Mouse (Mus musculus): ENCODE measurements around the gene Pkhd1. TPM values are rescaled to one million over a fixed set of nuclear protein-coding genes. Genes with fewer than 3 reads are reported as not detected.
A peak's percentile ranks its signal among the peaks of the same experiment; 100 is the strongest.

Pkhd1 gene
- polyA plus RNA-seq, 1 experiment from 2014 or later: 0.01 TPM

DNA sequence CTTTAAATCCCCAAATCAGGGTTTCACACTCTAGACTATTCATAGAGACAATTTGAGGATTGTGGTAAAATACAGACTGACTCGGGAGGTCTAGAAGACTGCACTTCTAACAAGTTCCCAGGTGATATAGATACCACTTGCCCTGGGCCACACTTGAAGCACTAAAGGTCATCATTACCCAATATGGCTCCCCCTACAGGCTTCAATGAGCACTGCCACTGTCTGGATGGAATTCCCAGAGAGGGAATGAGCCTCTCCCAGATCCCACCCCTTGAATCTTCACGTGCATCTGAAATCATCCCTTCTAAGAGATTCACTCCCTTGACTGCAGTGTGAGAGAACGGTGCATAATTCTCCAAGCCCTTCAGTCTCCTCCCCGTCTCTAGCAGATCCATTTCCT lies 73.3 kb downstream of the Pkhd1 start:
- 65% methylated on average over 4 of the region's 4 CpGs for WGBS
- no peaks in the 10 kb centered on the region for H3K36me3 ChIP-seq (ENCODE audit: control insufficient read depth, insufficient read depth)
- H3K4me1 ChIP-seq (replicated peaks; ENCODE audit: control insufficient read depth, insufficient read depth, low read length): no peaks in the 10 kb centered on the region
- ATAC-seq: no peak
- H3K27me3 ChIP-seq (replicated peaks; ENCODE audit: control insufficient read depth, insufficient read depth, low read length): no peaks in the 10 kb centered on the region
- no peak overlapping the region for H3K27ac ChIP-seq (ENCODE audit: low read length)
- H3K9me3 ChIP-seq (ENCODE audit: control insufficient read depth, low read length): no peaks in the 10 kb centered on the region
- H3K9ac ChIP-seq (replicated peaks; ENCODE audit: low read depth, low read length): no peak overlapping the region
- H3K4me3 ChIP-seq (replicated peaks; ENCODE audit: low read length): no peak overlapping the region
- no peak overlapping the region for H3K4me2 ChIP-seq (ENCODE audit: low read length)

DNA sequence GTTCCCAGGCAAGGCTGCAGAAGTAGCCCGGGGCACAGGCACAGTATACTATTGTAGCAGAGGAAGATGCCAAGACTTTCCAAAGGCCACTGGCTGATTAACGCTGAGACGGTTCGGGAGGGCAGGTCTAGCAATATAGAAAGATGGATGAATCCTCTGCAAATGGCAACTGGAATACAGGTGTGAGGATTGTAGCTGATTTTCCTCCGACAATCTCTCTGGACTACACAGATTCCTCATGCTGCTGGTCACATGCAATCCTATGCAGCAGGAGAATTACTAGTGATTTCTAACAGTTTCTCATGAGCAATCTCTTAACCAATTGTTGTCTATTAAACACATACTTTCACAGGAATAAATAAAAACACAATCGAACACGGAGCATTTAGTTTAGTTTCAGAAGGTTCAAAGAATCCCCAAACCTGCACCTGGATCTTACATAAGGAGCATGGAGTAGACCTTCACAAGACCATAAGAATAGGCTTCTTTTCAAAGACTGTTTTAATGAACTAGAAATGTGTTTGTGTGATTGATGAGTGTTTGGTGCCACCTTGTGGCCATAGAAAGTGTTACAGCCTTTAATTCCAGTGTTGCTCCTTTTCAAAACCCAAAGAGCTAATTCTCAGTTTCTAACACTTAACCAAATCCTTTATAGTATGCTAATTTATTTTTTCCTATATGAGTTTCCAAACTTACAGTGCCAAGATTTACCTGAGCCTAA lies 104.3 kb downstream of the Pkhd1 start:
- Histone ChIP-seq H3K27ac (ENCODE audit: low read length) (no peak overlapping the region), H3K36me3 (ENCODE audit: control insufficient read depth, insufficient read depth) (no peaks in the 10 kb centered on the region)

DNA sequence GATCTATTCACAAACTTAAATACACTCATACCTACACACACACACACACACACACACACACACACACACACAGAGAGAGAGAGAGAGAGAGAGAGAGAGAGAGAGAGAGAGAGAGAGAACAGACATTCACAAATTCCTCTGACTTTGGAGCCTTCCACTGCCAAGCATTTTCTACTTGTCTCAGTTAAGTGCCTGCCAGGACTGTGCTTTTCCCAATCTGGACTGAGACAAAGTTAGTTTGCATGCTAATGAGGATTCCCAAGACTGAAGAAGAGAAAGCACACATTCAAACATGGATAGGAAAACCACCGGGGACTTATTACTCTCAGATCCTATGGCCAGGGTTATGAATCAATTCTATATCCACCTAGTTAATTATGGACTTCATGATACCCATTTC lies 118.9 kb downstream of the Pkhd1 start:
- Histone ChIP-seq H3K36me3 (ENCODE audit: control insufficient read depth, insufficient read depth) (no peaks in the 10 kb centered on the region), H3K27ac (ENCODE audit: low read length) (no peak overlapping the region), H3K27me3 (replicated peaks; ENCODE audit: control insufficient read depth, insufficient read depth, low read length) (no peaks in the 10 kb centered on the region), H3K9me3 (ENCODE audit: control insufficient read depth, low read length) (no peaks in the 10 kb centered on the region), H3K4me1 (replicated peaks; ENCODE audit: control insufficient read depth, insufficient read depth, low read length) (no peaks in the 10 kb centered on the region), H3K4me2 (ENCODE audit: low read length) (no peak overlapping the region), H3K4me3 (replicated peaks; ENCODE audit: low read length) (no peak overlapping the region), H3K9ac (replicated peaks; ENCODE audit: low read depth, low read length) (no peak overlapping the region)
- ATAC-seq: peak; percentile 78
- 48% methylated on average over 1 of the region's 1 CpGs for WGBS

More for the DNA sequence above, 104.3 kb downstream of the Pkhd1 start:
- no peak overlapping the region for H3K4me2 ChIP-seq (ENCODE audit: low read length)
- peak; percentile 55; the same call in 1 of the 2 replicates for ATAC-seq
- H3K9me3 ChIP-seq (ENCODE audit: control insufficient read depth, low read length): no peaks in the 10 kb centered on the region
- no peak overlapping the region for H3K4me3 ChIP-seq (replicated peaks; ENCODE audit: low read length)
- no peaks in the 10 kb centered on the region for H3K27me3 ChIP-seq (replicated peaks; ENCODE audit: control insufficient read depth, insufficient read depth, low read length)
- no peaks in the 10 kb centered on the region for H3K4me1 ChIP-seq (replicated peaks; ENCODE audit: control insufficient read depth, insufficient read depth, low read length)
- no peak overlapping the region for H3K9ac ChIP-seq (replicated peaks; ENCODE audit: low read depth, low read length)
- WGBS: 64% methylated on average over 7 of the region's 7 CpGs

DNA sequence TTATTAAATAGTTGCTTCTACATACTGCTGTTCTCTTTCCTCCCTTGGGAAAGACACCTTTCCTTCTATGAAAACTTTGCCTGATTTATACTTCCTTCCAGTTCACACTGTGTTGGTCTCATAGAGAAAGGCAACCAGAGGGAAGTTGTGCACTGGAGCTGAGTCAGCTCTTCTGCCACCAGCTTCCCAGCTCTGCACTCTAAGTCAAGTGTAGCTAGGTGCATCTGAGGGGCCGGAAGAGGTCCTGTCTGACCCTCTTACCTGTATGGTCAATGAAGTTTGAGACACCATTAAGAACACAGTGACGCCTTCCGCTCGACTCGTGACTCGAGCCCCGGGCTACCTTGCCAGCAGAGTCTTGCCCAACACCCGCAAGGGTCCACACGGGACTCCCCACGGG lies 131.8 kb downstream of the Pkhd1 start:
- Histone ChIP-seq H3K4me2 (ENCODE audit: low read length) (no peak overlapping the region), H3K27ac (ENCODE audit: low read length) (no peak overlapping the region), H3K9ac (replicated peaks; ENCODE audit: low read depth, low read length) (no peak overlapping the region), H3K36me3 (ENCODE audit: control insufficient read depth, insufficient read depth) (no peaks in the 10 kb centered on the region), H3K4me3 (replicated peaks; ENCODE audit: low read length) (no peak overlapping the region), H3K4me1 (replicated peaks; ENCODE audit: control insufficient read depth, insufficient read depth, low read length) (no peaks in the 10 kb centered on the region), H3K9me3 (ENCODE audit: control insufficient read depth, low read length) (no peaks in the 10 kb centered on the region), H3K27me3 (replicated peaks; ENCODE audit: control insufficient read depth, insufficient read depth, low read length) (no peaks in the 10 kb centered on the region)
- ATAC-seq: no peak
- WGBS: 96% methylated on average over 8 of the region's 10 CpGs

GRCm38 (mm10) chr1:20481843-20482242 lies 136.0 kb downstream of the Pkhd1 start:
- Histone ChIP-seq H3K27ac (ENCODE audit: low read length) (no peak overlapping the region), H3K4me1 (replicated peaks; ENCODE audit: control insufficient read depth, insufficient read depth, low read length) (0 out of 2 replicates have a peak, but pooled peaks cover 3% of the 10 kb centered on the region), H3K9ac (replicated peaks; ENCODE audit: low read depth, low read length) (no peak overlapping the region), H3K4me2 (ENCODE audit: low read length) (no peak overlapping the region), H3K4me3 (replicated peaks; ENCODE audit: low read length) (no peak overlapping the region), H3K27me3 (replicated peaks; ENCODE audit: control insufficient read depth, insufficient read depth, low read length) (no peaks in the 10 kb centered on the region), H3K36me3 (ENCODE audit: control insufficient read depth, insufficient read depth) (no peaks in the 10 kb centered on the region), H3K9me3 (ENCODE audit: control insufficient read depth, low read length) (no peaks in the 10 kb centered on the region)
- WGBS: 82% methylated on average over 4 of the region's 4 CpGs
- no peak for ATAC-seq

DNA sequence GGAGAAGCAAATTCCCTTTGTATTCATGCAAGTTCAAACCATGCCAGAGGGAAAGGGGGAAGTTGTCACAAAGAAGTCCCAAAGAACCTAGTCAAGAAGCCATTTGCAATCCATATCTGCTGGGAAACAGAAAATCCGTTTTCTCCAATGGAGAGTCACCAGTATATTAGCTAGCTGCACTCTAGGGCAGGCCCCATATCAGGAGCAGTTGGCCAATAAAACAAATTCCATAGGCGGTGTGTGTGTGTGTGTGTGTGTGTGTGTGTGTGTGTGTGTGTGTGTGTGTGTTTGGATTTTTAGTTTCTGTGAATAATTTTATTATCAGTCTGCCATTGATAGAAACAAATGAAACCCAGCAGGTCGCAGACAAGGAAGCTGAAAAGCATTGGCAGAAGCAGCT lies 139.2 kb downstream of the Pkhd1 start:
- peak overlapping the region; percentile 78 for H3K4me2 ChIP-seq (ENCODE audit: low read length)
- H3K4me1 ChIP-seq (replicated peaks; ENCODE audit: control insufficient read depth, insufficient read depth, low read length): 0 out of 2 replicates have a peak, but pooled peaks cover 3% of the 10 kb centered on the region
- no peak overlapping the region for H3K4me3 ChIP-seq (replicated peaks; ENCODE audit: low read length)
- H3K27ac ChIP-seq (ENCODE audit: low read length): no peak overlapping the region
- H3K27me3 ChIP-seq (replicated peaks; ENCODE audit: control insufficient read depth, insufficient read depth, low read length): no peaks in the 10 kb centered on the region
- ATAC-seq: no peak
- no peaks in the 10 kb centered on the region for H3K36me3 ChIP-seq (ENCODE audit: control insufficient read depth, insufficient read depth)
- WGBS: 75% methylated on average over 2 of the region's 3 CpGs
- H3K9ac ChIP-seq (replicated peaks; ENCODE audit: low read depth, low read length): no peak overlapping the region
- H3K9me3 ChIP-seq (ENCODE audit: control insufficient read depth, low read length): no peaks in the 10 kb centered on the region

- WGBS: 20% methylated on average over 6 of the region's 6 CpGs
- Histone ChIP-seq H3K9me3 (ENCODE audit: control insufficient read depth, low read length) (no peaks in the 10 kb centered on the region), H3K36me3 (ENCODE audit: control insufficient read depth, insufficient read depth) (no peaks in the 10 kb centered on the region), H3K27ac (ENCODE audit: low read length) (no peak overlapping the region), H3K9ac (replicated peaks; ENCODE audit: low read depth, low read length) (peak overlapping the region; percentile 64), H3K4me3 (replicated peaks; ENCODE audit: low read length) (peak overlapping the region; percentile 47), H3K27me3 (replicated peaks; ENCODE audit: control insufficient read depth, insufficient read depth, low read length) (no peaks in the 10 kb centered on the region), H3K4me2 (ENCODE audit: low read length) (peak overlapping the region; percentile 78), H3K4me1 (replicated peaks; ENCODE audit: control insufficient read depth, insufficient read depth, low read length) (0 out of 2 replicates have a peak, but pooled peaks cover 3% of the 10 kb centered on the region)
- peak; percentile 54 for ATAC-seq
Observed at GRCm38 (mm10) chr1:20478266-20478659, 139.6 kb downstream of the Pkhd1 start.

- Histone ChIP-seq H3K4me2 (ENCODE audit: low read length) (peak overlapping the region; percentile 78), H3K36me3 (ENCODE audit: control insufficient read depth, insufficient read depth) (no peaks in the 10 kb centered on the region), H3K27me3 (replicated peaks; ENCODE audit: control insufficient read depth, insufficient read depth, low read length) (no peaks in the 10 kb centered on the region), H3K9ac (replicated peaks; ENCODE audit: low read depth, low read length) (peak overlapping the region; percentile 64), H3K4me1 (replicated peaks; ENCODE audit: control insufficient read depth, insufficient read depth, low read length) (0 out of 2 replicates have a peak, but pooled peaks cover 3% of the 10 kb centered on the region), H3K9me3 (ENCODE audit: control insufficient read depth, low read length) (no peaks in the 10 kb centered on the region), H3K27ac (ENCODE audit: low read length) (peak overlapping the region; percentile 42), H3K4me3 (replicated peaks; ENCODE audit: low read length) (peak overlapping the region; percentile 47)
- WGBS: 3% methylated on average over 25 of the region's 25 CpGs
- ATAC-seq: peak; percentile 87
Observed at GRCm38 (mm10) chr1:20477561-20478265, 140.2 kb downstream of the Pkhd1 start.

DNA sequence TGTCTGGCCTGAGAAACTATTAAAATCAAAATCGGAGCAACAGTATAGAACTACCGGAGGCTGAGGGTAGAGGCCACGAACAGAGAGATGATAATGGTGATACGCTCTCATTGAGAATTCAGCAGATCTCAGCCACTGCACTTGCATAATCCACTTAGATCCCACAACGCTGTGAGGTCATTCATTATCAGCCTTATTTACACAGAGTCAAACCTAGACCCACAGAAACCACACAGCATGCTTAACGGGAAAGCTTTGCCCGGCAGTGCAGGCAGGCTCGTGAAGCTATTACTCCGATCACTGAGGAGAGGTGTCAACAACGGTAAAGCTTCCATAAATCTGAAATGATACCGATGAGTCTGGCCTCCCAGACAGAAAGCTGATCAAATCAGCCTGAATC lies 147.1 kb downstream of the Pkhd1 start:
- ATAC-seq: peak; percentile 28; the same call in 1 of the 2 replicates

More for the DNA sequence above, 147.1 kb downstream of the Pkhd1 start:
- Histone ChIP-seq H3K36me3 (ENCODE audit: control insufficient read depth, insufficient read depth) (no peaks in the 10 kb centered on the region), H3K9me3 (ENCODE audit: control insufficient read depth, low read length) (no peaks in the 10 kb centered on the region), H3K27me3 (replicated peaks; ENCODE audit: control insufficient read depth, insufficient read depth, low read length) (no peaks in the 10 kb centered on the region), H3K4me3 (replicated peaks; ENCODE audit: low read length) (no peak overlapping the region), H3K27ac (ENCODE audit: low read length) (no peak overlapping the region), H3K4me2 (ENCODE audit: low read length) (no peak overlapping the region), H3K9ac (replicated peaks; ENCODE audit: low read depth, low read length) (no peak overlapping the region), H3K4me1 (replicated peaks; ENCODE audit: control insufficient read depth, insufficient read depth, low read length) (no peaks in the 10 kb centered on the region)
- WGBS: 74% methylated on average over 11 of the region's 11 CpGs
